Mouse (Mus musculus) embryo, embryonic 11.5 days (tissue): ENCODE measurements around the gene Tmem145.

Experiments used
- DNase-seq: peaks from one replicate; pipeline ENCODE4 v3.0.0-alpha.2; 2012; ENCODE audit warnings: low read depth, low spot score

Gene Tmem145

GRCm38 (mm10) chr7:25292107-25292506 is 13.8 kb upstream of the Tmem145 start:
- no peak for DNase-seq

GRCm38 (mm10) chr7:25293191-25293739 is 12.6 kb upstream of the Tmem145 start:
- DNase-seq: no peak

- DNase-seq: no peak
Observed at GRCm38 (mm10) chr7:25294495-25294894, 11.4 kb upstream of the Tmem145 start.

- DNase-seq: no peak
Observed at GRCm38 (mm10) chr7:25294960-25295722, 10.8 kb upstream of the Tmem145 start.

- DNase-seq: no peak
Observed at GRCm38 (mm10) chr7:25296945-25297453, 8.9 kb upstream of the Tmem145 start.

- DNase-seq: peak; percentile 87
Observed at GRCm38 (mm10) chr7:25297454-25298325, 8.2 kb upstream of the Tmem145 start, which contains the start of gene Pafah1b3. Gene Pafah1b3, minus strand, starts transcription at chr7:25297986.

GRCm38 (mm10) chr7:25301063-25301462 is 4.8 kb upstream of the Tmem145 start, which contains the start of gene Prr19:
Gene Prr19, plus strand, starts transcription at chr7:25301411.
- no peak for DNase-seq

GRCm38 (mm10) chr7:25303003-25303684 is 2.8 kb upstream of the Tmem145 start:
- no peak for DNase-seq

GRCm38 (mm10) chr7:25303685-25304006 is 2.3 kb upstream of the Tmem145 start:
- DNase-seq: no peak

- no peak for DNase-seq
Observed at GRCm38 (mm10) chr7:25305481-25305880, 425 bp upstream of the Tmem145 start.

- DNase-seq: no peak
Observed at GRCm38 (mm10) chr7:25306614-25306996, 699 bp downstream of the Tmem145 start.

- no peak for DNase-seq
Observed at GRCm38 (mm10) chr7:25308702-25309318, 2.9 kb downstream of the Tmem145 start.

- no peak for DNase-seq
Observed at GRCm38 (mm10) chr7:25309425-25309824, 3.5 kb downstream of the Tmem145 start.

GRCm38 (mm10) chr7:25311193-25311592 is 5.3 kb downstream of the Tmem145 start:
- DNase-seq: no peak

GRCm38 (mm10) chr7:25313325-25313724 is 7.4 kb downstream of the Tmem145 start:
- no peak for DNase-seq

- DNase-seq: no peak
Observed at GRCm38 (mm10) chr7:25314606-25315305, 8.8 kb downstream of the Tmem145 start.

- no peak for DNase-seq
Observed at GRCm38 (mm10) chr7:25315306-25316041, 9.6 kb downstream of the Tmem145 start.

GRCm38 (mm10) chr7:25316532-25317445 is 10.9 kb downstream of the Tmem145 start, which contains the start of gene Megf8:
Gene Megf8, plus strand, starts transcription at chr7:25317164.
- DNase-seq: peak; percentile 96
